Mouse (Mus musculus): ENCODE measurements around the gene Zbtb34. TPM values are rescaled to one million over a fixed set of nuclear protein-coding genes. Genes with fewer than 3 reads are reported as not detected.

The Zbtb34 gene
- polyA plus RNA-seq, 1 experiment from 2014 or later: 7.3 TPM

DNA sequence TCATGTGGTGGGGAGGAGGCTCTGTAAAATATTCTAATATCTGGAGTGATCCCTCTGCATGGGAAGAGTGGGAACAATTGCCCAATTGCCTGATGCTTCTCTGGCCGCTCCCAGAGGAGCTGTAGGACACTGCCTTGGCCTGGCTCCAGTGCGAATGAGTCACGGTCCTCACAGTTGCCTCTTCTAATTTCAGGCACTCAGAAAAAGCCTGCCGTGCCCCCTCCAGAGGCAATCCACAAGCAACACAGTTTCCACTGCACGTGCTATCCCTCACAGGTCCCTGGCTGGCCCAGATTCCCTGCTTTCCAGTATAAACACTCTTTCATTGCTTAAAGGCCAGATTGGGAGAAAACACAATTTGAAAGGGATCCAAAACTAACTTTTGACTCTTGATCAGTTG, 13.2 kb upstream of the Zbtb34 start:
- no peak overlapping the region for H3K4me3 ChIP-seq (replicated peaks)
- H3K4me2 ChIP-seq (replicated peaks): no peak overlapping the region
- peaks cover 22% of the 10 kb centered on the region for H3K4me1 ChIP-seq (replicated peaks)
- 43% methylated on average over 5 of the region's 5 CpGs for WGBS
- no peak overlapping the region for H3K9ac ChIP-seq (replicated peaks)
- H3K27me3 ChIP-seq: 0 out of 2 replicates have a peak, but pooled peaks cover 4% of the 10 kb centered on the region
- peaks cover 11% of the 10 kb centered on the region for H3K36me3 ChIP-seq
- H3K9me3 ChIP-seq: no peaks in the 10 kb centered on the region
- H3K27ac ChIP-seq: no peak overlapping the region
- ATAC-seq: peak; percentile 57

DNA sequence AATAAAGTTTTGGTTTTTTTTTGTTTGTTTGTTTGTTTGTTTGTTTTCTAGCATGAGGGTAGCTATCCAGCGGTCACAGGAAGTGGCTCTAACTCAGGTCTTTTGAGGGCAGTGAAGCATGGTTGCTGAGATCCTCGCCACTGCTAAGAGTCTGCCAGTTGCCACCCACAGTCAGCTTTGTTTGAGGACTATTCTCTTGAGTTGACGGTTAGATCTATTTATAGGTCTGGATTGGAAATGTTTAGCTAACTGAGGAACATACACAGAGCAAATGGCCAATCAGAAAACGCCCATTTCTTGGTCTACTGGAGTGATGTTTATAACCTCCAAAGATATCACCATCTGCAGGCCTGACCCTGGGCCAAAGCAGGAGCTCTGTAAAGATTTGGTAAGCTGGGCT, 11.6 kb upstream of the Zbtb34 start:
- Histone ChIP-seq H3K4me2 (replicated peaks) (no peak overlapping the region), H3K27me3 (peaks cover 9% of the 10 kb centered on the region; the same call in 1 of the 2 replicates), H3K9ac (replicated peaks) (no peak overlapping the region), H3K36me3 (no peaks in the 10 kb centered on the region; the same call in 1 of the 2 replicates), H3K4me3 (replicated peaks) (no peak overlapping the region), H3K27ac (no peak overlapping the region), H3K9me3 (no peaks in the 10 kb centered on the region), H3K4me1 (replicated peaks) (peaks cover 31% of the 10 kb centered on the region)
- no peak for ATAC-seq
- WGBS: 57% methylated on average over 4 of the region's 4 CpGs

DNA sequence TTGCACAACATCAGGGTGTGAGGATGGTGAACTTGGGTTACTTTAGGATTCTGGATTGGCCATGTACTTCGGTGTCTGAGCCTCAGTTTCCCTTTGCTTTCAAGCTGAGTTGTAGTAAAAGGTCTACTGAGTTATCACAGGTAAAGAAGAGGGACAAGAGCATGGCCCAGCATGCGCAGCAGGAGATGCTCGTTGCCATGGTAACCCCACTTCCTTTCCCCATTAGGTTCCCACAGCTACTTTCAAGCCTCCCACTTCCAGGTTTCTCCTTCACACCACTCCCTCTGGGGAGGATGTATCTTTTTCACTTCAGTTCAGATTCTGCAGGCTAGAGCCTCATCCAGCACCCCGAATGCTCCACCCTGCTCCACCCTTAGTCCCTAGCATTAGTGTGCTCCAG, 9.8 kb upstream of the Zbtb34 start:
- Histone ChIP-seq H3K9ac (replicated peaks) (no peak overlapping the region), H3K36me3 (no peaks in the 10 kb centered on the region), H3K27me3 (peaks cover 9% of the 10 kb centered on the region; the same call in 1 of the 2 replicates), H3K4me2 (replicated peaks) (no peak overlapping the region), H3K4me3 (replicated peaks) (no peak overlapping the region), H3K27ac (no peak overlapping the region), H3K4me1 (replicated peaks) (peaks cover 45% of the 10 kb centered on the region), H3K9me3 (no peaks in the 10 kb centered on the region)
- ATAC-seq: no peak
- 31% methylated on average over 4 of the region's 4 CpGs for WGBS

DNA sequence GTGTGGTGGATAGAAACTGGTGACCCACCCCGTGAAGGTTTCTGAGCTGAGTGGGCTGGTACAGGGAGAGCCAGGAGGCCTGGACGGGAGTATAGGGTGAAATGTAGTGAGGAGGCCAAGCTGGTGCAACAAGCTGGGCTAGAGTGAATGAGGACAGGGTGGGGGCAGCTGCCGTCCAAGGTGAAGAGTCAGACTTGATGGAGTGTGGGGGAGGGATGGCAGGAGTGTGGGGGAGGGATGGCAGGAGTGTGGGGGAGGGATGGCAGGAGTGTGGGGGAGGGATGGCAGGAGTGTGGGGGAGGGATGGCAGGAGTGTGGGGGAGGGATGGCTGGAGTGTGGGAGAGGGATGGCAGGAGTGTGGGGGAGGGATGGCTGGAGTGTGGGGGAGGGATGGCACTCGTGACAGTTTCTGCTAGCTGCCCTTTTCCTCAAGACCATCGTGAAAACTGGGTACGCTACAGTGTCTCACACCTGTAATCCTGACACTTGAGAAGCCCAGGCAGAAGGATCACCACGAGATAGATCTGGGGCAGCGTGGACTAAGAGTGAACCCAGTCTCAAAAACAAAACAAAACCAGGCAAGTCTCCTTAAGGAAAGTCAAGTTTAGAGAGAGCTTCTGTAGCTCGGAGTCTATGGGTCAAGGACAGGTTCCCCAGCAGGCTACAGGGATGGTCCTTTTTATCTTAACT, 9.0 kb upstream of the Zbtb34 start:
- no peak overlapping the region for H3K4me2 ChIP-seq (replicated peaks)
- no peak overlapping the region for H3K4me3 ChIP-seq (replicated peaks)
- H3K36me3 ChIP-seq: no peaks in the 10 kb centered on the region
- 20% methylated on average over 9 of the region's 9 CpGs for WGBS
- H3K4me1 ChIP-seq (replicated peaks): peaks cover 53% of the 10 kb centered on the region
- ATAC-seq: no peak
- no peak overlapping the region for H3K27ac ChIP-seq
- H3K27me3 ChIP-seq: peaks cover 11% of the 10 kb centered on the region; the same call in 1 of the 2 replicates
- no peaks in the 10 kb centered on the region for H3K9me3 ChIP-seq
- H3K9ac ChIP-seq (replicated peaks): 0 out of 2 replicates have a peak overlapping the region, but pooled peaks have one; percentile 26

DNA sequence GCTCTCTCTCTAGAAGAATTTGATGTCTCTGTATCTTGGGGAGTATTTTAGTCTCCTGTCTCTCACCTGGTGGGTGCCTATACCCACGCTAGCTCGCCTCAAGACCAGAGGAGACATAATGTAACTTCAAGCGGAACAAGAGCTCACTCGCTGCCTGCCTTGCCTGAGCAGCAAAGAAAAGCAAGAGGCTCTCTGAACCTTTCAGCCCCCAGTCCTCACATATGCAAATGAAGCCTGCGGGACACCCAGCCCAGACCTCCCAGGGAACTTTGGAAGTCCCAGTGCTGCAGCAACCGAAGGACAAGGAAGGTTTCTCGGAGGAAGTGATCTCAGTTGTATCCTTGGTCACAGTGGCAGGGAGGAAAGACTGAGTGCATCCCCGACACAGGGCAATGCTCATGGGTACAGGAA, 8.4 kb upstream of the Zbtb34 start:
- WGBS: 3% methylated on average over 8 of the region's 8 CpGs
- H3K36me3 ChIP-seq: no peaks in the 10 kb centered on the region
- no peaks in the 10 kb centered on the region for H3K9me3 ChIP-seq
- H3K27ac ChIP-seq: no peak overlapping the region
- peaks cover 13% of the 10 kb centered on the region; the same call in 1 of the 2 replicates for H3K27me3 ChIP-seq
- 0 out of 2 replicates have a peak overlapping the region, but pooled peaks have one; percentile 26 for H3K9ac ChIP-seq (replicated peaks)
- H3K4me1 ChIP-seq (replicated peaks): peaks cover 54% of the 10 kb centered on the region
- H3K4me3 ChIP-seq (replicated peaks): no peak overlapping the region
- no peak for ATAC-seq
- H3K4me2 ChIP-seq (replicated peaks): 0 out of 2 replicates have a peak overlapping the region, but pooled peaks have one; percentile 2

DNA sequence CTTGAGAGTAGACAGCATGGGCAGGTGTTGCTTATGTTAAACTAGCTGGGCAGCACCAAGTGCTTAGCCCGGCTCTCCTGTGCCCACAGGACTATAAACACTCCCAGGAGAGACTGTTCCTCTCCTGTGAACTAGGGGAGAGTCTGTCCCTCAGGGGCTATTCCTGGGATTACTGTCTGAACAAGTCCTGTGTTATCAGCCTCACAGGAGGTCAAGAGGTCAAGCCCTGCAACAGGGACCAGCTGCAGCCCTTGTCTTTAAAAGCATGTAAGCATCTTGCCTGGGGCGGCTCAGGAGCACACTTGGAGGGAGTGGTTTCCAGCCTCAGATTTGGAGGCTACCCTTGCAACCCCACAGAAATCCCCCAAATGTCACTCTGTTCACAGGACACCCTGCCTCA, 7.3 kb upstream of the Zbtb34 start:
- H3K4me3 ChIP-seq (replicated peaks): no peak overlapping the region
- H3K36me3 ChIP-seq: no peaks in the 10 kb centered on the region
- no peak overlapping the region for H3K27ac ChIP-seq
- H3K27me3 ChIP-seq: peaks cover 13% of the 10 kb centered on the region; the same call in 1 of the 2 replicates
- no peak overlapping the region for H3K9ac ChIP-seq (replicated peaks)
- ATAC-seq: no peak
- H3K4me1 ChIP-seq (replicated peaks): peaks cover 51% of the 10 kb centered on the region
- H3K4me2 ChIP-seq (replicated peaks): no peak overlapping the region
- 21% methylated on average over 2 of the region's 2 CpGs for WGBS
- no peaks in the 10 kb centered on the region for H3K9me3 ChIP-seq

DNA sequence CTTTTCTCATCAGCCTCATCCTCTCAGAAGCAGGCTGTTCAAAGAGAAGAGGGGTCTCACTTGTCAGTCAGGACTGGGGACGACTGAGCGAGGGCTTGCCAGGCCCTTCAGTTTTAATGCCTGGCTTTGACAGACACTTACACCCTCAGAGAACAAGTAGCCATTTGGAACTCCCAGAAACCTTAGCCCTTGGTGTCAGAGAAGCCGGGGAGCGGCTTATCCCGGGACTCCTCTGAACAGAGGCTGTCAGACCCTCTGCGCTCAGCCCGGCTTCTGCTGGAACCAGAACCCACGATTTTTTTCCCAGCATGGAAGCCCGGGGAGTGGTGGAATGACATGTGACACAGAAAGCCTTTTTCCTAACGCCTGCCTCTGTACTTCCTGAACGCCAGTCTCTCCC, 6.1 kb upstream of the Zbtb34 start:
- WGBS: 32% methylated on average over 11 of the region's 11 CpGs
- no peaks in the 10 kb centered on the region for H3K36me3 ChIP-seq

DNA sequence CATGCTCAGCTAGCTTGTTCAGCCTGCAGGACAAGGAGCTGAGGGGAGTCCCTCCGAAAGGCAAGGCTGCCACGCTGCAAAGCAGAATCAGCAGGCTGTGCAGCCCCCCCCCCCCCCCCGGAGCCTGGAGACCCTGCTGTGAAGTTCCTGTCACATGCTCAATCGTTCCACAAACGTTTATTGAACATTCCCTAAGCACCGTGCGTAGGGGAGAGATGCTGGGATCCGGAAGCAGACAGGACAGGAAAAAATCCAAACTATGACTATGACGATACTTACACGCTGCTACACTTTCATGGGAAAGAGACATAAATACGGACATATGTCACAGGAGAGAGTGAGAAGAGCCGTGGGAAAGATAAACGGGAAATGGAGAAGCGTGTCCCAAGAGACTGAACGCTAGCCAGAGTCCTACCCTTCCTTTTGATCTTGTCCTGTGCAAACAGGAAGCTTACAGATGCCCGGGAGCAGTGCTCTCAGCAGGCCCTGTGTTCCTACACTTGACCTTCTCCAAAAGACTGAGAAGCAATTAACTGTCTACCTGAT, 5.0 kb upstream of the Zbtb34 start:
- H3K9ac ChIP-seq (replicated peaks): peak overlapping the region; percentile 40
- peak; percentile 26; the same call in 1 of the 2 replicates for ATAC-seq
- no peaks in the 10 kb centered on the region for H3K36me3 ChIP-seq
- H3K4me3 ChIP-seq (replicated peaks): peak overlapping the region; percentile 25
- 4% methylated on average over 16 of the region's 16 CpGs for WGBS
- H3K27me3 ChIP-seq: peaks cover 13% of the 10 kb centered on the region; the same call in 1 of the 2 replicates
- H3K4me2 ChIP-seq (replicated peaks): peak overlapping the region; percentile 49
- peak overlapping the region; percentile 27; the same call in 1 of the 2 replicates for H3K27ac ChIP-seq
- peaks cover 55% of the 10 kb centered on the region for H3K4me1 ChIP-seq (replicated peaks)
- no peaks in the 10 kb centered on the region for H3K9me3 ChIP-seq

More for the DNA sequence above, 6.1 kb upstream of the Zbtb34 start:
- Histone ChIP-seq H3K4me1 (replicated peaks) (peaks cover 51% of the 10 kb centered on the region), H3K27ac (no peak overlapping the region), H3K4me3 (replicated peaks) (no peak overlapping the region), H3K9me3 (no peaks in the 10 kb centered on the region), H3K4me2 (replicated peaks) (no peak overlapping the region), H3K9ac (replicated peaks) (no peak overlapping the region), H3K27me3 (peaks cover 13% of the 10 kb centered on the region; the same call in 1 of the 2 replicates)
- ATAC-seq: no peak

DNA sequence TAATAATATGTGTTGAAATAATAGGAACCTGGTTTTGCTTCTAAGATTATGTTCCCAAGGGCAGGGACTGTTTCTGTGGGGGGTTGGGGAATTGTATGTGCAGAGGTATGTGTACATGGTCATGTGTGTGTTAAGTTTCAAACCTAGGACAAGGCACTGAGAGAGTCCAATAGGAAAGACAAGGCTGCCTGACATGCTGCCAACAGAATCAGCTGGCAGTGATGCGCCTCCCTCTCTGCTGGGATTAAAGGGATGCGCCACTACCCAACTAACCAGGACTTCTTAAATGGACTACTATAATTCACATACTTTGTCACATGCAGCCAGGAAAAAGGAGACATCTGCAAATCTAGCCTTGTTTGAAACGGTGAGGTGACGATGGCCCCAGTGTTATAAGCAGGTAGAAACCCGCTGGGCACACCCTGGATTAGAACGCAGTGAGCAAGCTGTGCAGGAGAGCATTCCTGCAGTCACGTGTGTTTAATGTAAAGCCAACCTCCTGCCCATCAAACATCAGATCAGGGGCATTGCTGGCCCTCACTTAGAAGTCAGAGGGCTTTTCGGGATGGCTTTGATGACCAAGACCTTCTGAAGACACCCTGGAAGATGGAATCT, 4.0 kb upstream of the Zbtb34 start:
- Histone ChIP-seq H3K36me3 (no peaks in the 10 kb centered on the region), H3K9ac (replicated peaks) (no peak overlapping the region; the same call in 1 of the 2 replicates), H3K4me2 (replicated peaks) (peak overlapping the region; percentile 49), H3K27ac (peak overlapping the region; percentile 27), H3K4me1 (replicated peaks) (peaks cover 50% of the 10 kb centered on the region), H3K27me3 (peaks cover 9% of the 10 kb centered on the region; the same call in 1 of the 2 replicates), H3K9me3 (no peaks in the 10 kb centered on the region), H3K4me3 (replicated peaks) (no peak overlapping the region)
- WGBS: 46% methylated on average over 8 of the region's 8 CpGs
- no peak for ATAC-seq

DNA sequence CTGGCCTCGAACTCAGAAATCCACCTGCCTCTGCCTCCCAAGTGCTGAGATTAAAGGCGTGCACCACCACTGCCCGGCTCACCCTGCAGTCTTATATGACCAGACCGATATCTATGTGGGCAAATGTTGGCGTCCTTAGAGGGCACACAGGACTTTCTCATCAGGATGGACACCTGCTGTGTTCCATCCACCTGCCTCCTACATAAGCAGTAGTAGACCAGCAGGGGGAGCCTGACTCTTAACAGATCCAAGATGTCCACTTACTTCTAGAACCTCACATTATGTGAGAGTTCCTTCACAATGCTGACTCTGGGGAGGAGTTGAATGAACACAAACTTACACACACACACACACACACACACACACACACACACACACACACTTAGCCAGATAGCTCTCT, 1.8 kb upstream of the Zbtb34 start:
- ATAC-seq: no peak
- H3K9ac ChIP-seq (replicated peaks): no peak overlapping the region
- H3K4me2 ChIP-seq (replicated peaks): no peak overlapping the region
- H3K27me3 ChIP-seq: 0 out of 2 replicates have a peak, but pooled peaks cover 4% of the 10 kb centered on the region
- WGBS: 64% methylated on average over 5 of the region's 5 CpGs
- no peak overlapping the region for H3K27ac ChIP-seq
- 0 out of 2 replicates have a peak, but pooled peaks cover 4% of the 10 kb centered on the region for H3K36me3 ChIP-seq
- H3K9me3 ChIP-seq: no peaks in the 10 kb centered on the region
- H3K4me1 ChIP-seq (replicated peaks): peaks cover 52% of the 10 kb centered on the region
- no peak overlapping the region for H3K4me3 ChIP-seq (replicated peaks)

DNA sequence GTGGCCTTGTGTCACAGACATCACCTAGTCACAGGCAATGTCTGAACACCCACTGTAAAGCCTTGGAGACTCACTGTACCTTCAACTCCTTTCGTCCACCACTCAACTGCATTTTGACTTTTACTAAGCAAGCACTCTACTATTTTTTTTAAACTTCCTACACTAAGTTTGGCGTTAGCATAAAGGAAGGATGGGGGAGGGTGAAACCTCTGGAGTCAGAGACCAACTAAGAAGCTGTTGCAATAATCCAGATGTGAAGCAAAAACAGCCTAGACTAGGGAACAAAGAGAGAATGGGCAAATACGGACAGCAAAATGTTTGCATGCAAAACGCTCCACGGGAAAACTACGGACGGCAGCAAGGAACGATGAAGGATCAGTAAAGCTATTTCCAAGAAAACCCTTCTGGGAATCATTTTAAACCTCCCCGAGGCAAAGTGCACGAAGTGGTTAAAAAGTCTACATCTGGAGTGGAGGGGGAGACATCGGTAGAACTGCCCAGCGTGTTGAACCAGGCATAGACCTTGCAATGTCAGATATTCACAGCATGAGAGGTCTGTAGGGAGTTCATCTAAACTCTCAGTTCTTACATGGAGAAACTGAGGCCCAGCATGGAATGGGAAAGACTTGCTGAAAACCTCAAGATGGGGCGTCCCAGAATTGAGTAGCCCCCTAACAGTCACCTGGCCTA, 898 bp downstream of the Zbtb34 start:
- ATAC-seq: no peak
- Histone ChIP-seq H3K9ac (replicated peaks) (peak overlapping the region; percentile 99), H3K27me3 (0 out of 2 replicates have a peak, but pooled peaks cover 4% of the 10 kb centered on the region), H3K36me3 (peaks cover 18% of the 10 kb centered on the region), H3K9me3 (no peaks in the 10 kb centered on the region), H3K4me1 (replicated peaks) (peaks cover 37% of the 10 kb centered on the region), H3K4me3 (replicated peaks) (peak overlapping the region; percentile 94), H3K4me2 (replicated peaks) (peak overlapping the region; percentile 97), H3K27ac (peak overlapping the region; percentile 44; the same call in 1 of the 2 replicates)
- 12% methylated on average over 13 of the region's 13 CpGs for WGBS
